In the genomic region with DNA sequence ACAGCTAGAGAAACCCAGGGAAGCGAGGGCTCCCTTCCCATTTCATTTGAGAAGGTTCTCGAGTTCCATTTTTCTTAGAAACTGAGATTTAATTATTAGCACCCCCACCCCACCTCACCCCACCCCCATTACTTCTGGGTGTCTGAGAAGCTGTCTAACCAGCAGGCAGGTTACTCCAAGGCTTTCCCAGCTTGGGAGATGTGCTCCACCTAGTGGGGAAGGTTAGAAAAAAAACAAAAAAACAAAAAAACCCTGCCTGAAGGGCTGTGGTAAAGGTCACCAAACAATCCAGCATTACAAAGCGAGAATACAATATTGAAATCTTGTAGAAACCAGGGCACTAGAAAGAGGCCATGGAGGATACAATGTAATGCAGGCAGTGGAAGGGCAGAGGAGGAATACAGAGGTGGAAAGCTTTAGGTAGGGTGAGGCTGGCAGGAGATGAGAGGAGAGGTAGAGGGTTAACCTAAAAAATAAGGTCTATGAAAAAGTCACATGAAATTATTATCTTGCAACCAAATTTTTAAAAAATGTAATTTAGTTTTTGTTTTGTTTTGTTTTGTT, we compare ENCODE assay signal across 8 mouse cellular contexts. TPM values are rescaled to one million over a fixed set of nuclear protein-coding genes. Genes with fewer than 3 reads are reported as not detected.
A peak's percentile ranks its signal among the peaks of the same experiment; 100 is the strongest.
DNase-seq lines count a peak whose midpoint lies in the region; ATAC-seq lines count a peak whose summit lies in the region.

No protein-coding gene starts in this region.

- H3K9me3 ChIP-seq in hindbrain, embryonic 10.5 days: no peaks in the 10 kb centered on the region
- no peaks in the 10 kb centered on the region for H3K9me3 ChIP-seq in hindbrain, embryonic 12.5 days (replicated peaks)
- H3K9me3 ChIP-seq in embryonic facial prominence, embryonic 14.5 days (ENCODE audit: control insufficient read depth, low read length): no peaks in the 10 kb centered on the region

- DNase-seq in hindbrain, embryonic 10.5 days (ENCODE audit: low spot score): peak; percentile 23
- peak; percentile 70 for DNase-seq in R1 (ENCODE audit: low read depth, low spot score)
- DNase-seq in embryonic facial prominence, embryonic 14.5 days (ENCODE audit: low spot score): peak; percentile 53
- peak; percentile 7 for DNase-seq in large intestine, adult 2 months (ENCODE audit: low read depth, low spot score)
- DNase-seq in retina, embryonic 14.5 days (ENCODE audit: low spot score): peak; percentile 76
- no peak for DNase-seq in spleen, postnatal 10 days (ENCODE audit: low spot score in 2 of 2)
- no peak for DNase-seq in natural killer cell, adult 2 months (ENCODE audit: low spot score in 2 of 2)

- H3K4me2 ChIP-seq in hindbrain, embryonic 12.5 days (replicated peaks): no peak overlapping the region
- no peak overlapping the region for H3K4me2 ChIP-seq in embryonic facial prominence, embryonic 14.5 days (ENCODE audit: low read depth, low read length)

- no peaks in the 10 kb centered on the region for H3K27me3 ChIP-seq in hindbrain, embryonic 10.5 days (ENCODE audit: insufficient read depth, poor library complexity, severe bottlenecking)
- no peaks in the 10 kb centered on the region for H3K27me3 ChIP-seq in hindbrain, embryonic 12.5 days
- 0 out of 2 replicates have a peak, but pooled peaks cover 3% of the 10 kb centered on the region for H3K27me3 ChIP-seq in embryonic facial prominence, embryonic 14.5 days (replicated peaks; ENCODE audit: control insufficient read depth, insufficient read depth, low read length)

- 0 out of 2 replicates have a peak, but pooled peaks cover 3% of the 10 kb centered on the region for H3K4me1 ChIP-seq in hindbrain, embryonic 10.5 days (replicated peaks)
- no peaks in the 10 kb centered on the region for H3K4me1 ChIP-seq in hindbrain, embryonic 12.5 days
- peaks cover 8% of the 10 kb centered on the region; the same call in 1 of the 2 replicates for H3K4me1 ChIP-seq in embryonic facial prominence, embryonic 14.5 days (ENCODE audit: control insufficient read depth, insufficient read depth, low read length)

- H3K36me3 ChIP-seq in hindbrain, embryonic 10.5 days: no peaks in the 10 kb centered on the region
- H3K36me3 ChIP-seq in hindbrain, embryonic 12.5 days: peaks cover 17% of the 10 kb centered on the region; the same call in 1 of the 2 replicates
- H3K36me3 ChIP-seq in embryonic facial prominence, embryonic 14.5 days (ENCODE audit: control insufficient read depth, insufficient read depth, low read length): no peaks in the 10 kb centered on the region

- H3K4me3 ChIP-seq in hindbrain, embryonic 10.5 days: no peak overlapping the region
- H3K4me3 ChIP-seq in hindbrain, embryonic 12.5 days: no peak overlapping the region
- H3K4me3 ChIP-seq in embryonic facial prominence, embryonic 14.5 days (ENCODE audit: low read depth, low read length): no peak overlapping the region

- H3K9ac ChIP-seq in hindbrain, embryonic 12.5 days: no peak overlapping the region
- no peak overlapping the region for H3K9ac ChIP-seq in embryonic facial prominence, embryonic 14.5 days (ENCODE audit: low read depth, low read length)

- 28% methylated on average over 3 of the region's 3 CpGs for WGBS in hindbrain, embryonic 10.5 days
- 27% methylated on average over 3 of the region's 3 CpGs for WGBS in hindbrain, embryonic 12.5 days
- WGBS in embryonic facial prominence, embryonic 14.5 days: 21% methylated on average over 3 of the region's 3 CpGs
- 29% methylated on average over 3 of the region's 3 CpGs for WGBS in large intestine, adult 2 months

- H3K27ac ChIP-seq in hindbrain, embryonic 10.5 days: no peak overlapping the region
- no peak overlapping the region for H3K27ac ChIP-seq in hindbrain, embryonic 12.5 days
- H3K27ac ChIP-seq in embryonic facial prominence, embryonic 14.5 days (replicated peaks; ENCODE audit: low read depth, low read length): no peak overlapping the region

- ATAC-seq in hindbrain, embryonic 12.5 days (ENCODE audit: low FRiP score): no peak
- ATAC-seq in embryonic facial prominence, embryonic 14.5 days (ENCODE audit: low read depth): peak; percentile 54; the same call in 1 of the 2 replicates

RNA-seq across cellular contexts. Expression of a gene that starts 57.2 kb away (rescaled TPM):
- 0.54 and 1.5 TPM in 2 replicates for polyA plus RNA-seq in hindbrain, embryonic 10.5 days (2016; fragmentation: Nextera tagmentation; extraction: Ambion mirVana)
- 5.6 and 7.1 TPM in 2 replicates for polyA plus RNA-seq in hindbrain, embryonic 12.5 days (2016; fragmentation: Nextera tagmentation; extraction: Ambion mirVana)
- 65.4 and 71.9 TPM in 2 replicates for polyA plus RNA-seq in embryonic facial prominence, embryonic 14.5 days (2014; fragmentation: Nextera tagmentation; extraction: Ambion mirVana)
- polyA plus RNA-seq in large intestine, adult 2 months (2012; rRNA removed): 0.04 and 0.05 TPM in 2 replicates

Comparison
In these comparisons a context has a peak if more than half of its experiments do, and no peak if none do; other contexts are left out.
1. DNase-seq: peak in hindbrain, embryonic 10.5 days (single experiment), R1 (single experiment), embryonic facial prominence, embryonic 14.5 days (single experiment), large intestine, adult 2 months (single experiment) and retina, embryonic 14.5 days (single experiment); none in spleen, postnatal 10 days (0 of 2) and natural killer cell, adult 2 months (0 of 2).